ENCODE assay signal across 9 mouse cellular contexts in the genomic region with DNA sequence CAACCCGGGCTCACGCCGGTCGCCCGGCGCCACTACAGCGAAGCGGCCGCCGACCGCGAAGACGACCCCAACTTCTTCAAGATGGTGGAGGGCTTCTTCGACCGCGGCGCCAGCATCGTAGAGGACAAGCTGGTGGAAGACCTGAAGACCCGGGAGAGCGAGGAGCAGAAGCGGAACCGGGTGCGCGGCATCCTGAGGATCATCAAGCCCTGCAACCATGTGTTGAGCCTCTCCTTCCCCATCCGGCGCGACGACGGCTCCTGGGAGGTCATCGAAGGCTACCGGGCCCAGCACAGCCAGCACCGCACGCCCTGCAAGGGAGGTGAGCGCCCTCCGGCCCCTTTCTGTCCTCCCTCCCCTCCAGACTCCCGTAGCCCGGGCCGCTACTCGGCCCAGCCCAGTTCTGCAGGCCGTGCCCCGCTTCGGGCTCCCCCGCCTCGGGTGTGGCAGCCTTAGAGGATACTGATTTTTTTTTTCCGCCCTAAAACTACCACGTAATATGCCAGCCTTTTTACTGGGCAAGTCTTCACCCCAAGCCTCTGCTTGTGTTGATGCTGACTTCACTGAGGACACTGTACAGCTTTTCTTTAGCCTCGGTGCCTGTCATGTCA. TPM values are rescaled to one million over a fixed set of nuclear protein-coding genes. Genes with fewer than 3 reads are reported as not detected.
A peak's percentile ranks its signal among the peaks of the same experiment; 100 is the strongest.
DNase-seq lines count a peak whose midpoint lies in the region; ATAC-seq and TF ChIP-seq lines count a peak whose summit lies in the region.
"Had no signal": no experiment of that assay in that cellular context is flagged by ENCODE, and none has a peak within 500 bp of the region (broad histone marks: within the 10 kb centered on the region; RNA-seq: fewer than 3 reads in every experiment).

No protein-coding gene starts in this region.

- H3K27ac ChIP-seq in ES-E14 (ENCODE audit: insufficient read depth, low read depth, low read length, poor library complexity, severe bottlenecking): peak overlapping the region; percentile 75
- H3K27ac ChIP-seq in forebrain, embryonic 15.5 days (replicated peaks): peak overlapping the region; percentile 91

- ATAC-seq in forebrain, embryonic 15.5 days (replicated peaks): peak; percentile 39

- no peak for DNase-seq in ES-E14 (ENCODE audit: low read depth, low spot score)
- DNase-seq in c-Kit-positive CD71-positive TER-119-negative erythroid progenitor cells, embryonic 14.5 days (ENCODE audit: low read depth): peak; percentile 31
- peak; percentile 36 for DNase-seq in heart, postnatal 25 days (ENCODE audit: low spot score)
- DNase-seq in layer of hippocampus, adult 9-11 months: peak; percentile 44
- peak; percentile 61 for DNase-seq in lung, postnatal 25 days (ENCODE audit: low spot score)
- DNase-seq in ovary, postnatal 14 days (ENCODE audit: low spot score): peak; percentile 33
- DNase-seq in thymus, postnatal 25 days: peak; percentile 58

- H3K4me3 ChIP-seq in ES-E14 (ENCODE audit: insufficient read depth in 1 of 2, low read depth in 1 of 2, low read length in 2 of 2, poor library complexity in 1 of 2, severe bottlenecking in 1 of 2): peak overlapping the region; percentile 82 to 100
- peak overlapping the region; percentile 78 for H3K4me3 ChIP-seq in forebrain, embryonic 15.5 days

- H3K27me3 ChIP-seq in forebrain, embryonic 15.5 days: no peaks in the 10 kb centered on the region

- in situ Hi-C loops in ES-E14 (cut with MboI; ENCODE audit: low sequenced_read_pairs in 2 of 2, unreplicated experiment in 2 of 2): no loop called here

- intact Hi-C loops in heart, postnatal 25 days (cut with DNase I): loop anchor here (5.0 to 10.0 kb wide), 3 partner anchors 39 to 194 kb away; a partner anchor contains a TSS

- peak overlapping the region; percentile 51 for H3K4me2 ChIP-seq in forebrain, embryonic 15.5 days (replicated peaks)

- H3K36me3 ChIP-seq in ES-E14 (ENCODE audit: control insufficient read depth, insufficient read depth, low read length, poor library complexity, severe bottlenecking): peaks cover 5% of the 10 kb centered on the region
- H3K36me3 ChIP-seq in forebrain, embryonic 15.5 days: no peaks in the 10 kb centered on the region

- peaks cover 2 to 32% of the 10 kb centered on the region in 2 experiments for H3K4me1 ChIP-seq in ES-E14 (ENCODE audit: control insufficient read depth in 2 of 2, insufficient read depth in 2 of 2, low read length in 2 of 2, poor library complexity in 1 of 2)
- peaks cover 33% of the 10 kb centered on the region for H3K4me1 ChIP-seq in forebrain, embryonic 15.5 days

- peak overlapping the region; percentile 89 for H3K9ac ChIP-seq in ES-E14 (ENCODE audit: insufficient read depth, low read depth, low read length, poor library complexity, severe bottlenecking)
- peak overlapping the region; percentile 86 for H3K9ac ChIP-seq in forebrain, embryonic 15.5 days (replicated peaks)

- WGBS in forebrain, embryonic 15.5 days: under 1% methylated on average over 47 of the region's 47 CpGs

- H3K9me3 ChIP-seq in ES-E14 (ENCODE audit: control insufficient read depth, insufficient read depth, low read depth, low read length): no peaks in the 10 kb centered on the region
- H3K9me3 ChIP-seq in forebrain, embryonic 15.5 days: no peaks in the 10 kb centered on the region

TF ChIP-seq in ES-E14, 5 proteins besides CTCF, POLR2A, EP300 and RAD21:
- TF ChIP-seq HCFC1 (IDR thresholded peaks at IDR 0.05; ENCODE audit: borderline replicate concordance, insufficient read depth, low read length) (no peak), MAFK (IDR thresholded peaks at IDR 0.05; ENCODE audit: insufficient read depth, low read depth, low read length) (no peak), CHD2 (IDR thresholded peaks at IDR 0.05; ENCODE audit: low read depth, low read length) (no peak), ZC3H11A (IDR thresholded peaks at IDR 0.05; ENCODE audit: borderline replicate concordance, low read depth, low read length) (no peak), ZNF384 (IDR thresholded peaks at IDR 0.05; ENCODE audit: low read depth, low read length) (no peak)

RNA-seq across cellular contexts. Expression of a gene that starts 0.6 kb away (rescaled TPM):
- 199 and 211 TPM in 2 replicates for total RNA-seq in ES-E14 (2012; rRNA removed)
- 93.2 and 100 TPM in 2 replicates for polyA plus RNA-seq in forebrain, embryonic 15.5 days (2015; fragmentation: Nextera tagmentation; extraction: Ambion mirVana)
- total RNA-seq in heart, postnatal 25 days (2021): 100 to 1,000 TPM; 126 to 142 TPM

RNA-seq across cellular contexts. Expression of a gene that starts 0.8 kb away (rescaled TPM):
- 10.8 and 14.8 TPM in 2 replicates for total RNA-seq in ES-E14 (2012; rRNA removed)
- 7.6 and 8.0 TPM in 2 replicates for polyA plus RNA-seq in forebrain, embryonic 15.5 days (2015; fragmentation: Nextera tagmentation; extraction: Ambion mirVana)
- total RNA-seq in heart, postnatal 25 days (2021): 1 to 10 TPM; 8.3 to 8.4 TPM

RNA-seq across cellular contexts. Expression of a gene that starts 44.1 kb away (rescaled TPM):
- 97.8 and 145 TPM in 2 replicates for total RNA-seq in ES-E14 (2012; rRNA removed)
- not detected in 2 replicates for polyA plus RNA-seq in forebrain, embryonic 15.5 days (2015; fragmentation: Nextera tagmentation; extraction: Ambion mirVana)
- not detected for total RNA-seq in heart, postnatal 25 days (2021)
- polyA plus RNA-seq: large intestine, adult 2 months had no signal

Comparison
In these comparisons a context has a peak if more than half of its experiments do, and no peak if none do; other contexts are left out.
1. RNA of a gene that starts 44.1 kb away (total RNA-seq): 97.8 to 145 TPM in ES-E14; not detected in heart, postnatal 25 days; every median in the first group is over 10 times any median in the second.